Mouse (Mus musculus): ENCODE measurements around the gene Pcyt1b. TPM values are rescaled to one million over a fixed set of nuclear protein-coding genes. Genes with fewer than 3 reads are reported as not detected.
A peak's percentile ranks its signal among the peaks of the same experiment; 100 is the strongest.

Gene Pcyt1b
- total RNA-seq (2017): 4.5 and 7.2 TPM in 2 replicates

- ATAC-seq (replicated peaks; ENCODE audit: low read depth, poor library complexity, severe bottlenecking): no peak
Measured at GRCm38 (mm10) chrX:93654218-93655002, at the start of gene Pcyt1b. TSS of gene Pcyt1b (plus strand) at chrX:93654863.

GRCm38 (mm10) chrX:93630256-93630655, 24.4 kb upstream of the Pcyt1b start:
- ATAC-seq (replicated peaks; ENCODE audit: low read depth, poor library complexity, severe bottlenecking): no peak

- peak; percentile 97 for ATAC-seq (replicated peaks; ENCODE audit: low read depth, poor library complexity, severe bottlenecking)
Measured at GRCm38 (mm10) chrX:93631657-93632449, 22.8 kb upstream of the Pcyt1b start, which contains the start of gene Pola1. TSS of gene Pola1 (minus strand) at chrX:93632155.

- ATAC-seq (replicated peaks; ENCODE audit: low read depth, poor library complexity, severe bottlenecking): 0 out of 2 replicates have a peak, but pooled peaks have one; percentile 12
Measured at GRCm38 (mm10) chrX:93634861-93635375, 19.7 kb upstream of the Pcyt1b start.

GRCm38 (mm10) chrX:93643600-93643999, 11.1 kb upstream of the Pcyt1b start:
- no peak for ATAC-seq (replicated peaks; ENCODE audit: low read depth, poor library complexity, severe bottlenecking)

GRCm38 (mm10) chrX:93644022-93644421, 10.6 kb upstream of the Pcyt1b start:
- 0 out of 2 replicates have a peak, but pooled peaks have one; percentile 50 for ATAC-seq (replicated peaks; ENCODE audit: low read depth, poor library complexity, severe bottlenecking)

- ATAC-seq (replicated peaks; ENCODE audit: low read depth, poor library complexity, severe bottlenecking): no peak
Measured at GRCm38 (mm10) chrX:93650738-93651137, 3.9 kb upstream of the Pcyt1b start.

GRCm38 (mm10) chrX:93655153-93655552, 490 bp downstream of the Pcyt1b start:
- 0 out of 2 replicates have a peak, but pooled peaks have one; percentile 32 for ATAC-seq (replicated peaks; ENCODE audit: low read depth, poor library complexity, severe bottlenecking)

- no peak for ATAC-seq (replicated peaks; ENCODE audit: low read depth, poor library complexity, severe bottlenecking)
Measured at GRCm38 (mm10) chrX:93663919-93664586, 9.4 kb downstream of the Pcyt1b start.

- ATAC-seq (replicated peaks; ENCODE audit: low read depth, poor library complexity, severe bottlenecking): peak; percentile 56
Measured at GRCm38 (mm10) chrX:93664787-93665186, 10.1 kb downstream of the Pcyt1b start.

- no peak for ATAC-seq (replicated peaks; ENCODE audit: low read depth, poor library complexity, severe bottlenecking)
Measured at GRCm38 (mm10) chrX:93674432-93674831, 19.8 kb downstream of the Pcyt1b start.

GRCm38 (mm10) chrX:93674836-93675795, 20.5 kb downstream of the Pcyt1b start:
- ATAC-seq (replicated peaks; ENCODE audit: low read depth, poor library complexity, severe bottlenecking): peak; percentile 100

- ATAC-seq (replicated peaks; ENCODE audit: low read depth, poor library complexity, severe bottlenecking): no peak
Measured at GRCm38 (mm10) chrX:93676228-93676627, 21.6 kb downstream of the Pcyt1b start.

GRCm38 (mm10) chrX:93689287-93689686, 34.6 kb downstream of the Pcyt1b start:
- peak; percentile 86 for ATAC-seq (replicated peaks; ENCODE audit: low read depth, poor library complexity, severe bottlenecking)

GRCm38 (mm10) chrX:93690672-93691071, 36.0 kb downstream of the Pcyt1b start:
- ATAC-seq (replicated peaks; ENCODE audit: low read depth, poor library complexity, severe bottlenecking): 0 out of 2 replicates have a peak, but pooled peaks have one; percentile 24

GRCm38 (mm10) chrX:93697596-93697995, 42.9 kb downstream of the Pcyt1b start:
- no peak for ATAC-seq (replicated peaks; ENCODE audit: low read depth, poor library complexity, severe bottlenecking)

- ATAC-seq (replicated peaks; ENCODE audit: low read depth, poor library complexity, severe bottlenecking): peak; percentile 100
Measured at GRCm38 (mm10) chrX:93700528-93701225, 46.0 kb downstream of the Pcyt1b start.

- ATAC-seq (replicated peaks; ENCODE audit: low read depth, poor library complexity, severe bottlenecking): no peak
Measured at GRCm38 (mm10) chrX:93712566-93712965, 57.9 kb downstream of the Pcyt1b start.
